Mouse (Mus musculus) lung, postnatal 0 days (tissue): ENCODE data around the gene Higd1c.

Experiments
- CTCF ChIP-seq: IDR thresholded peaks from 2 replicates; pipeline ENCODE4 v1.5.1; 2016; ENCODE audit warnings: antibody characterized with exemption, mild to moderate bottlenecking
- EP300 ChIP-seq: IDR thresholded peaks from 2 replicates; pipeline ENCODE4 v1.6.1; 2016; ENCODE audit warnings: antibody characterized with exemption, mild to moderate bottlenecking, control low read depth

DNA sequence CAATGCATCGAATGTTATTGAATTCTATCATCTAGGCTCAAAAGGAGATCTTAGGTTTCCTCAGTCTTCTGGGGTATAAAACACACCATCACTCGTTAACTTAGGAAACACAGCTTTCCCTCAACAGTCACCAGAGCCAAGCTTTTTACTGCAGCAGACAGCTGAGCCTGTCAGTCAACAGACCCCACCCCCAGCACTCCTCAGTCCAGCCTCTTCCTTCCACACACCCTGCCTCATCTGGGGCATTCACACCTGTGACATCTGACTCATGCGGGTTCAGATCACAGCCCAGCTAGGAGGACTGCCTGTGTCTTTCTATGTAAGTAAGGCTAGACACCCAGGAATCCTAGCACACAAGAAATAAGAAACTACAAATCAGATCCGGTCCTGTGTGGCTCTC lies 49.7 kb downstream of the Higd1c start:
- TF ChIP-seq CTCF (no peak), EP300 (no peak)
